Mouse (Mus musculus): ENCODE data around the gene Ccnb2. TPM values are rescaled to one million over a fixed set of nuclear protein-coding genes. Genes with fewer than 3 reads are reported as not detected.

Ccnb2 gene
- polyA plus RNA-seq, 1 experiment = 58.8 TPM

- H3K4me3 ChIP-seq = no peak overlapping the region
- H3K36me3 ChIP-seq (ENCODE audit: control insufficient read depth, insufficient read depth) = peaks cover 16% of the 10 kb centered on the region
- TF ChIP-seq POLR2AphosphoS2 (IDR thresholded peaks at IDR 0.05; ENCODE audit: insufficient read length, low read depth) = no peak
- no peak for TF ChIP-seq TCF3 (IDR thresholded peaks at IDR 0.05; ENCODE audit: insufficient read length, low read depth)
- TF ChIP-seq MYOD1 (IDR thresholded peaks at IDR 0.05; ENCODE audit: control insufficient read depth in 1 of 3, insufficient read length in 2 of 3, low read depth in 2 of 3) = no peak
- no peak for TF ChIP-seq E2F4 (IDR thresholded peaks at IDR 0.05; ENCODE audit: insufficient read depth)
- TF ChIP-seq TCF12 (IDR thresholded peaks at IDR 0.05; ENCODE audit: insufficient read depth, poor library complexity, severe bottlenecking) = no peak
- TF ChIP-seq MYOG (IDR thresholded peaks at IDR 0.05; ENCODE audit: control insufficient read depth in 1 of 3, insufficient read depth in 1 of 3, insufficient read length in 2 of 3, low read depth in 2 of 3) = no peak
- TF ChIP-seq POLR2A (IDR thresholded peaks at IDR 0.05; ENCODE audit: insufficient read length, low read depth) = no peak
- no peak for TF ChIP-seq CEBPB (IDR thresholded peaks at IDR 0.05; ENCODE audit: insufficient read depth, poor library complexity, severe bottlenecking)
- TF ChIP-seq SRF (IDR thresholded peaks at IDR 0.05; ENCODE audit: control insufficient read depth, insufficient read length, low read depth) = no peak
Observed at GRCm38 (mm10) chr9:70408791-70409190, 12.6 kb downstream of the Ccnb2 start.

GRCm38 (mm10) chr9:70406596-70406995, 14.8 kb downstream of the Ccnb2 start:
- Histone ChIP-seq H3K79me2 (ENCODE audit: control insufficient read depth, insufficient read depth) (no peaks in the 10 kb centered on the region), H3ac (ENCODE audit: control insufficient read depth, insufficient read length) (no peak overlapping the region), H3K27me3 (ENCODE audit: control insufficient read depth, insufficient read depth, insufficient read length) (no peaks in the 10 kb centered on the region), H3K4me2 (ENCODE audit: low read depth) (no peak overlapping the region), H3K4me3 (no peak overlapping the region), H3K36me3 (ENCODE audit: control insufficient read depth, insufficient read depth) (peaks cover 7% of the 10 kb centered on the region)
- TF ChIP-seq MYOD1 (IDR thresholded peaks at IDR 0.05; ENCODE audit: control insufficient read depth in 1 of 3, insufficient read length in 2 of 3, low read depth in 2 of 3) = no peak
- TF ChIP-seq CEBPB (IDR thresholded peaks at IDR 0.05; ENCODE audit: insufficient read depth, poor library complexity, severe bottlenecking) = no peak
- no peak for TF ChIP-seq USF1 (IDR thresholded peaks at IDR 0.05; ENCODE audit: low read depth)

More at GRCm38 (mm10) chr9:70408791-70409190, 12.6 kb downstream of the Ccnb2 start:
- no peaks in the 10 kb centered on the region for H3K27me3 ChIP-seq (ENCODE audit: control insufficient read depth, insufficient read depth, insufficient read length)
- H3K4me2 ChIP-seq (ENCODE audit: low read depth) = no peak overlapping the region
- H3ac ChIP-seq (ENCODE audit: control insufficient read depth, insufficient read length) = no peak overlapping the region
- H3K79me2 ChIP-seq (ENCODE audit: control insufficient read depth, insufficient read depth) = no peaks in the 10 kb centered on the region

- Histone ChIP-seq H3K4me2 (ENCODE audit: low read depth) (no peak overlapping the region), H3K4me3 (no peak overlapping the region), H3K36me3 (ENCODE audit: control insufficient read depth, insufficient read depth) (peaks cover 23% of the 10 kb centered on the region), H3K79me2 (ENCODE audit: control insufficient read depth, insufficient read depth) (no peaks in the 10 kb centered on the region), H3ac (ENCODE audit: control insufficient read depth, insufficient read length) (no peak overlapping the region), H3K27me3 (ENCODE audit: control insufficient read depth, insufficient read depth, insufficient read length) (no peaks in the 10 kb centered on the region)
- TF ChIP-seq CEBPB (IDR thresholded peaks at IDR 0.05; ENCODE audit: insufficient read depth, poor library complexity, severe bottlenecking) = no peak
- TF ChIP-seq MYOD1 (IDR thresholded peaks at IDR 0.05; ENCODE audit: control insufficient read depth in 1 of 3, insufficient read length in 2 of 3, low read depth in 2 of 3) = no peak
- no peak for TF ChIP-seq POLR2AphosphoS2 (IDR thresholded peaks at IDR 0.05; ENCODE audit: insufficient read length, low read depth)
- TF ChIP-seq REST (IDR thresholded peaks at IDR 0.05; ENCODE audit: insufficient read depth, insufficient read length) = no peak
- no peak for TF ChIP-seq MYOG (IDR thresholded peaks at IDR 0.05; ENCODE audit: control insufficient read depth in 1 of 3, insufficient read depth in 1 of 3, insufficient read length in 2 of 3, low read depth in 2 of 3)
- no peak for TF ChIP-seq SRF (IDR thresholded peaks at IDR 0.05; ENCODE audit: control insufficient read depth, insufficient read length, low read depth)
- no peak for TF ChIP-seq POLR2A (IDR thresholded peaks at IDR 0.05; ENCODE audit: insufficient read length, low read depth)
Observed at GRCm38 (mm10) chr9:70401937-70402539, 19.3 kb downstream of the Ccnb2 start.

- Histone ChIP-seq H3K4me2 (ENCODE audit: low read depth) (no peak overlapping the region), H3K4me3 (no peak overlapping the region), H3K27me3 (ENCODE audit: control insufficient read depth, insufficient read depth, insufficient read length) (no peaks in the 10 kb centered on the region), H3K79me2 (ENCODE audit: control insufficient read depth, insufficient read depth) (no peaks in the 10 kb centered on the region), H3K36me3 (ENCODE audit: control insufficient read depth, insufficient read depth) (peaks cover 46% of the 10 kb centered on the region), H3ac (ENCODE audit: control insufficient read depth, insufficient read length) (no peak overlapping the region)
- TF ChIP-seq CEBPB (IDR thresholded peaks at IDR 0.05; ENCODE audit: insufficient read depth, poor library complexity, severe bottlenecking) (no peak), SRF (IDR thresholded peaks at IDR 0.05; ENCODE audit: control insufficient read depth, insufficient read length, low read depth) (no peak), MYOG (IDR thresholded peaks at IDR 0.05; ENCODE audit: control insufficient read depth in 1 of 3, insufficient read depth in 1 of 3, insufficient read length in 2 of 3, low read depth in 2 of 3) (no peak), MYOD1 (IDR thresholded peaks at IDR 0.05; ENCODE audit: control insufficient read depth in 1 of 3, insufficient read length in 2 of 3, low read depth in 2 of 3) (no peak), POLR2A (IDR thresholded peaks at IDR 0.05; ENCODE audit: insufficient read length, low read depth) (no peak), E2F4 (IDR thresholded peaks at IDR 0.05; ENCODE audit: insufficient read depth) (no peak), REST (IDR thresholded peaks at IDR 0.05; ENCODE audit: insufficient read depth, insufficient read length) (no peak), MAX (IDR thresholded peaks at IDR 0.05; ENCODE audit: low read depth) (no peak), POLR2AphosphoS2 (IDR thresholded peaks at IDR 0.05; ENCODE audit: insufficient read length, low read depth) (no peak), USF1 (IDR thresholded peaks at IDR 0.05; ENCODE audit: low read depth) (no peak), TCF12 (IDR thresholded peaks at IDR 0.05; ENCODE audit: insufficient read depth, poor library complexity, severe bottlenecking) (no peak), TCF3 (IDR thresholded peaks at IDR 0.05; ENCODE audit: insufficient read length, low read depth) (no peak)
Observed at GRCm38 (mm10) chr9:70396083-70396482, 25.3 kb downstream of the Ccnb2 start.

- TF ChIP-seq E2F4 (IDR thresholded peaks at IDR 0.05; ENCODE audit: insufficient read depth) (no peak), TCF12 (IDR thresholded peaks at IDR 0.05; ENCODE audit: insufficient read depth, poor library complexity, severe bottlenecking) (no peak), MAX (IDR thresholded peaks at IDR 0.05; ENCODE audit: low read depth) (no peak), MYOG (IDR thresholded peaks at IDR 0.05; ENCODE audit: control insufficient read depth in 1 of 3, insufficient read depth in 1 of 3, insufficient read length in 2 of 3, low read depth in 2 of 3) (no peak), POLR2AphosphoS2 (IDR thresholded peaks at IDR 0.05; ENCODE audit: insufficient read length, low read depth) (no peak), TCF3 (IDR thresholded peaks at IDR 0.05; ENCODE audit: insufficient read length, low read depth) (no peak), POLR2A (IDR thresholded peaks at IDR 0.05; ENCODE audit: insufficient read length, low read depth) (no peak), MYOD1 (IDR thresholded peaks at IDR 0.05; ENCODE audit: control insufficient read depth in 1 of 3, insufficient read length in 2 of 3, low read depth in 2 of 3) (no peak), CEBPB (IDR thresholded peaks at IDR 0.05; ENCODE audit: insufficient read depth, poor library complexity, severe bottlenecking) (no peak), REST (IDR thresholded peaks at IDR 0.05; ENCODE audit: insufficient read depth, insufficient read length) (no peak), SRF (IDR thresholded peaks at IDR 0.05; ENCODE audit: control insufficient read depth, insufficient read length, low read depth) (no peak), USF1 (IDR thresholded peaks at IDR 0.05; ENCODE audit: low read depth) (no peak)
- H3K79me2 ChIP-seq (ENCODE audit: control insufficient read depth, insufficient read depth) = no peaks in the 10 kb centered on the region
Observed at GRCm38 (mm10) chr9:70395617-70396016, 25.7 kb downstream of the Ccnb2 start.

More at GRCm38 (mm10) chr9:70395617-70396016, 25.7 kb downstream of the Ccnb2 start:
- Histone ChIP-seq H3K36me3 (ENCODE audit: control insufficient read depth, insufficient read depth) (peaks cover 45% of the 10 kb centered on the region), H3K4me3 (no peak overlapping the region), H3K4me2 (ENCODE audit: low read depth) (no peak overlapping the region), H3K27me3 (ENCODE audit: control insufficient read depth, insufficient read depth, insufficient read length) (no peaks in the 10 kb centered on the region), H3ac (ENCODE audit: control insufficient read depth, insufficient read length) (no peak overlapping the region)

Data from myocyte (in vitro differentiated cells).